Mouse (Mus musculus): Measurements from ENCODE around the gene Ddx49.

Gene Ddx49

GRCm38 (mm10) chr8:70267674-70268073, 34.6 kb downstream of the Ddx49 start:
- no peak for DNase-seq (ENCODE audit: low read depth, low spot score)

- no peak for DNase-seq (ENCODE audit: low read depth, low spot score)
Observed at GRCm38 (mm10) chr8:70259043-70259442, 43.2 kb downstream of the Ddx49 start.

DNA sequence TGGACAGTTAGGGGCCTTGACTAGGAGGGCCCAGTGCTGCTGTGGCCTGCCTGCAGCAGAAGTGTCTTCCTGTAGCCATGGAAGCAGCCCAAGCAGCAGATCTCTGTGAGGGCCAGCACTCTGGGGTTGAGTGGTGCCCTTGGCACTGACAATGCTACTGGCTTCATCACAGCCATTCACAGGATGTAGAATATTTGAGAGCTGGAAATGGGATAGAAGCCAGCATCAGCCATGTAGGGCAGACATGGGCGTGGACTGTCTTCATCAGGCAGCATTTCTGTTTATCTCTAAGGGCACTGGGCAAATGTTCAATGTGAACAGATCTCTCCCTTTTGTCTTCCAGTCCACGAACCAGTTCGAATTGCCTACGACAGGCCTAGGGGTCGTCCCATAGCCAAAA, 43.7 kb downstream of the Ddx49 start:
- DNase-seq (ENCODE audit: low read depth, low spot score) = no peak

- no peak for DNase-seq (ENCODE audit: low read depth, low spot score)
Observed at GRCm38 (mm10) chr8:70257456-70257855, 44.8 kb downstream of the Ddx49 start.

GRCm38 (mm10) chr8:70254628-70255027, 47.7 kb downstream of the Ddx49 start:
- DNase-seq (ENCODE audit: low read depth, low spot score) = no peak

GRCm38 (mm10) chr8:70247841-70248240, 54.4 kb downstream of the Ddx49 start:
- DNase-seq (ENCODE audit: low read depth, low spot score) = no peak

DNA sequence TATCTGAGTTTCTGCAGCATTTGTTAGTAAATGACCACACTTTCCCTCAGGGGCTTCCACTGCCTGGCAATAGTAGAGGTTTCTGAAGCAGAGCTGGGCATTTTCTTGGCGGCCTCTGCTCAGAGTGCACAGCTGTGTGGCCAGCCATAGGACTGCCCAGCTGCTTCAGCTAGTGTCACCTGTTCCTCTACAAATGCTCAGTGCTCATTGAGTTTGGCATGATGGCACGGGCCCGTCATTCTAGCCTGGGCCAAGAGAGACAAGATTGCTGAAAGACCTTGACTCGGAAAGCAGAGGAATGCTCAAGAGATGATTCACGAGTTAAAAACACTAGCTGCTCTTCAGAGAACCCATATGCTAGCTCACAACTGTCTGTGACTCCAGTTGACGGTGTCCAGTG, 55.7 kb downstream of the Ddx49 start:
- DNase-seq (ENCODE audit: low read depth, low spot score) = no peak
